Mouse (Mus musculus): ENCODE measurements at regions not wholly inside any gene's neighbourhood (a gene's known extent, or its start where the extent isn't known, plus 50 kb on each side); places are given as distances from the start of the nearest gene placed in this dataset.
A peak's percentile ranks its signal among the peaks of the same experiment; 100 is the strongest.

DNA sequence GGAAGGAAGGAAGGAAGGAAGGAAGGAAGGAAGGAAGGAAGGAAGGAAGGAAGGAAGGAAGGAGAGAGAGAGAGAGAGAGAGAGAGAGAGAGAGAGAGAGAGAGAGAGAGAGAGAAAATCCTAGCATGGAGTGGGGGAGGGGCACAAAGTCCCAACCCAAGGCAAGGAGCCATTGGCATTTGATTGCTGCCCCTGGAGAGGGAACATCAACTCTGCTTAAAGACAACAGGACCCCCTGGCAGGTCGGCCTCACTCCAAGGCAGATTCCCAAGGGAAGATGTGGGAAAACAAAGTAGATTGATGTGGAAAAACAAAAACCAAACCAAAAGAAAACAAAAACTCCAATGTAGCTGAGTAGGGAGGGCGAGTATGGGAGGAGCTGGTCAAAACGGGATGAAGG, 49.9 kb upstream of the Fzd10 start:
- WGBS = 32% methylated on average over 3 of the region's 3 CpGs
- H3K36me3 ChIP-seq = no peaks in the 10 kb centered on the region
- no peak overlapping the region for H3K27ac ChIP-seq (replicated peaks)
- peaks cover 20% of the 10 kb centered on the region for H3K4me1 ChIP-seq
- H3K9ac ChIP-seq (replicated peaks) = no peak overlapping the region
- no peak overlapping the region for H3K4me3 ChIP-seq (replicated peaks)
- no peak overlapping the region for H3K4me2 ChIP-seq
- no peak for ATAC-seq (ENCODE audit: low FRiP score)
- H3K9me3 ChIP-seq (replicated peaks) = no peaks in the 10 kb centered on the region
- 0 out of 2 replicates have a peak, but pooled peaks cover 4% of the 10 kb centered on the region for H3K27me3 ChIP-seq (replicated peaks)

DNA sequence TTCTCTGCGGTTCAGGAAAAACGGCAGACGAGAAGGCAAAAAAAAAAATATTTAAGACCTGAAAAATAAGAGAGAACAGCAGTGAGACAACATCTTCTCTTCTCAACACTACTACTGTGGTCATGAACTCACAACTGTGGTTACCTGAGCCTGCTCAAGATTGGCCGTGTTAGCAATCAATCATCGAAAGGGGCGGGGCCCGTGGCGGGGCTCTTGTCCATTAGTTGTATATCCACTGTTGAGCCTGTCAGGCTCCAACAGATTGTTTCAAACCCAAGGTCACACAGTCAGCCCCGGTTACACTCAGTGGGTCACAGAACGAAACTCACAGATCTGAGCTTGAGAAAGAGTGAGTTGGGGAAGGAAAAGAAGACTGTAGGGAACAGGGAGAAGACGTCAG, 50.8 kb upstream of the Fzd10 start:
- 0 out of 2 replicates have a peak, but pooled peaks cover 4% of the 10 kb centered on the region for H3K27me3 ChIP-seq (replicated peaks)
- peaks cover 20% of the 10 kb centered on the region for H3K4me1 ChIP-seq
- no peak overlapping the region for H3K4me3 ChIP-seq (replicated peaks)
- no peaks in the 10 kb centered on the region for H3K9me3 ChIP-seq (replicated peaks)
- no peak overlapping the region for H3K27ac ChIP-seq (replicated peaks)
- WGBS = 87% methylated on average over 11 of the region's 11 CpGs
- ATAC-seq (ENCODE audit: low FRiP score) = no peak
- H3K4me2 ChIP-seq = no peak overlapping the region
- H3K9ac ChIP-seq (replicated peaks) = no peak overlapping the region
- no peaks in the 10 kb centered on the region for H3K36me3 ChIP-seq

DNA sequence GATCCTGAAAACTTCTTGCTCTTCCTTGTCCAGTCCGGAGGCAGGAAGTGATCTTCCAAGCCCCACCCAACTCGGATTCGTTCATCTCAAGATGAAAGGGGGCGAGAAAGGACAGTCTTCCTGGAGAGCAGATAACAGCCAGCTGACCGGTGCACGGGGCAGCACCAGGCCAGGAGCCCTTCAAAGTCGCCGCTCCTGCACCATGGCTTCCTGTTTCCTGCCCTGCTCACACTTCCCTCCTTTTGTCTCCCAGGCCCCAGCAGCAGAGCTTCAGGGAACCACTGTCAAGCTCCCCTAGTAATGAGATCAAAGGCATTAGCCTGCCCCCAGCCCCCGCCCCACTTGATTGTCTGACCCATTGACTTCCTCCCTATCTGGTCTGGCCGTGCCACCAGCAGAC, 58.6 kb upstream of the Fzd10 start:
- peaks cover 9% of the 10 kb centered on the region; the same call in 1 of the 2 replicates for H3K4me1 ChIP-seq
- no peak overlapping the region for H3K4me3 ChIP-seq (replicated peaks)
- no peaks in the 10 kb centered on the region for H3K9me3 ChIP-seq (replicated peaks)
- peak overlapping the region; percentile 29 for H3K4me2 ChIP-seq
- 21% methylated on average over 10 of the region's 10 CpGs for WGBS
- no peak overlapping the region for H3K9ac ChIP-seq (replicated peaks)
- no peak overlapping the region for H3K27ac ChIP-seq (replicated peaks)
- H3K36me3 ChIP-seq = no peaks in the 10 kb centered on the region
- no peak for ATAC-seq (ENCODE audit: low FRiP score)
- H3K27me3 ChIP-seq (replicated peaks) = no peaks in the 10 kb centered on the region

DNA sequence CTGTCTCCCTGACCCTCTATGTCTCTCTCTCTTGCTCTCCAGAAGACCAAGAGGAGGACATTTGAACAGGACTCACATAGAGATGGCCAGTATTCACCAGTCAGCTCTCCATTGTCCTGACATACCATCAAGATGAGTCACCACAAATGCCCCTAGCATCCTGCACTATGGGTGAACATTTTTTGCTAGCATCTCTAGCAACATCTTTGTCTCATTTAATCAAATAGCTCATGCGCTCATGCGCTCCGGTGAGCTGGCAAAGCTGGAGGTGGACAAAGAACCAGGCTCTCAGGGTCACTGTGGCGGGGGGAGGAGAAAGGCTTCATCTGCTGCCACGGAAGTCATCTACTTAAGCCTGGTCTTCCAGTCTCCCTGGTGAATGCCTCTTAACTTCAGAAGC, 62.0 kb upstream of the Fzd10 start:
- Histone ChIP-seq H3K9ac (replicated peaks) (no peak overlapping the region), H3K4me1 (peaks cover 21% of the 10 kb centered on the region), H3K27ac (replicated peaks) (no peak overlapping the region), H3K4me3 (replicated peaks) (no peak overlapping the region), H3K27me3 (replicated peaks) (no peaks in the 10 kb centered on the region), H3K36me3 (no peaks in the 10 kb centered on the region), H3K4me2 (no peak overlapping the region), H3K9me3 (replicated peaks) (no peaks in the 10 kb centered on the region)
- ATAC-seq (ENCODE audit: low FRiP score) = no peak
- WGBS = 58% methylated on average over 5 of the region's 5 CpGs

DNA sequence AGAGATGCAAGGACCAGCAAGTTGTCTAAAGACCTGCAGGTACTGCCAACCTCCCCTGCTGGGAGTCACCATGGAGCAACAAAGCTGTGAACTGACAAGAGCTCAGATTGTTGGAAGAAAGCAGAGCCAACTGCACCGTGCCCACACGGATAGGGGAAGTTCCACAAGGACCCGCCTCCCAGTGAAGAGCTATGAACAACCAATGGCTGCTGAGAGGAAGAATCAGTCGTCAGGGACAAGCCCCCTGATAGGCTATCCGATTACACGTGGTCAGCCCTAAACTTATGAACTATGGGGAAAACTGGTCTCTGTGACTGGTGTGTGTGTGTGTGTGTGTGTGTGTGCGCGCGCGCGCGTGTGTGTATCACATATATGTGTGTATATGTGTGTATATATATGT, 63.4 kb upstream of the Fzd10 start:
- Histone ChIP-seq H3K9me3 (replicated peaks) (no peaks in the 10 kb centered on the region), H3K4me1 (peaks cover 20% of the 10 kb centered on the region), H3K9ac (replicated peaks) (no peak overlapping the region), H3K4me2 (peak overlapping the region; percentile 50), H3K27me3 (replicated peaks) (no peaks in the 10 kb centered on the region), H3K36me3 (no peaks in the 10 kb centered on the region), H3K4me3 (replicated peaks) (peak overlapping the region; percentile 21), H3K27ac (replicated peaks) (peak overlapping the region; percentile 33; the same call in 1 of the 2 replicates)
- WGBS = 67% methylated on average over 12 of the region's 12 CpGs
- peak; percentile 47; the same call in 1 of the 2 replicates for ATAC-seq (ENCODE audit: low FRiP score)

DNA sequence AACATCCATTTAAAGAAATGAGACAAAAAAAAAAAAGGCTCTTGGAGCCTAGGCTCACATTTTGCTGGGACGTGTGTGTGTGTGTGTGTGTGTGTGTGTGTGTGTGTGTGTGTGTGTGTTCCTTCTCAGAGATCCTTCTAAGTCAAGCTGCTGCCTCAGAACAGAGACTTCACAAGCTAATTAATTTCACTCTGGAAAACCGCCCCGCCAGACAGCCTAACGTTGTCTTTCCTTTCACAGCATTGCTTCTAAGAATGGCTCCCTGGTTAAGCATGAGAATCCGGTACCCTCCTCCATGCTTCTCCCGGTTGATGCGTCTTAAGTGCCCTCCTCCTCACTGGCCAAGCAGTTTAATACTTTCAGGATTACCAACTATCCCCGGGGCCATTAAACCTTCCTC, 64.3 kb upstream of the Fzd10 start:
- H3K4me2 ChIP-seq = peak overlapping the region; percentile 50
- no peaks in the 10 kb centered on the region for H3K9me3 ChIP-seq (replicated peaks)
- 13% methylated on average over 8 of the region's 8 CpGs for WGBS
- peak overlapping the region; percentile 21; the same call in 1 of the 2 replicates for H3K4me3 ChIP-seq (replicated peaks)
- H3K4me1 ChIP-seq = peaks cover 14% of the 10 kb centered on the region
- no peak overlapping the region for H3K9ac ChIP-seq (replicated peaks)
- ATAC-seq (ENCODE audit: low FRiP score) = no peak
- H3K27ac ChIP-seq (replicated peaks) = peak overlapping the region; percentile 33; the same call in 1 of the 2 replicates
- no peaks in the 10 kb centered on the region for H3K27me3 ChIP-seq (replicated peaks)
- H3K36me3 ChIP-seq = no peaks in the 10 kb centered on the region

DNA sequence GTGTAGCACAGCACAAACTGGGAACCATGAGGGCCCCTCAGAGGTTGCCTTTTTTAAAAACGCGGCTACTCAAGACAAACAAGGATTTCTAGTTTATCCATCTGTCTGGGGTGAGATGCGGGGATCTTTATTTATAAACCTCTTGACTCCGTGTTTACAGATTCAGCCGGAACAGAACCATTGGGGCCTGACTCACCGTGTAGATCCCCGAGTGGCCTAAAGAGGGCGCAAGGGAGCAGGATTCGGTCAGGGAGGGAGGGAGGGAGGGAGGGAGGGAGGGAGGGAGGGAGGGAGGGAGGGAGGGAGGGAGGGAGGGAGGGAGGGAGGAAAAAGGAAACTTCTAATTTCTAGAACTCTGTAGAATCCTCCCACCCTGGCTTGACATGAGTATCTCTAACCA, 73.4 kb upstream of the Fzd10 start:
- Histone ChIP-seq H3K9ac (replicated peaks) (no peak overlapping the region), H3K27me3 (replicated peaks) (no peaks in the 10 kb centered on the region), H3K9me3 (replicated peaks) (no peaks in the 10 kb centered on the region), H3K4me2 (no peak overlapping the region), H3K36me3 (no peaks in the 10 kb centered on the region), H3K4me1 (peaks cover 11% of the 10 kb centered on the region), H3K4me3 (replicated peaks) (no peak overlapping the region), H3K27ac (replicated peaks) (no peak overlapping the region)
- no peak for ATAC-seq (ENCODE audit: low FRiP score)
- WGBS = 41% methylated on average over 9 of the region's 9 CpGs

DNA sequence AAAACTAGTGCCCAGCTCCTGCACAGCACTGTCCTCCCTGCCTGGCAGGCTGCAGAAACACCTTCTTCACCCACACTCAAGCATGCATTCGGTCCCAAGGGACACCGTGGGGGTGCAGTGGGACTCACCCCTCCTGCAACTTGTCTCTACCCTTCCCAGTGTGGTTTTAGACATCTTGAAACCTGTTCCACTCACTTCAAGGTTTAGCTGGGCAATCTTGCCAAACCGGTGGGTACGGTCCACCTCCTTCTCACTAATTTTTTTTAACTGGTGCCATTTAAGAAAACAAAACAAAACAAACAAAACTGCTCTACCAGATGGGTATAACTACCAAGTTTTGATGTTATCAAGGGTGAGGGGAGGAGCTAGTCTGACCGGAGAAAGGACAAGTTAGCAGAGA, 74.2 kb upstream of the Fzd10 start:
- H3K27ac ChIP-seq (replicated peaks) = no peak overlapping the region
- ATAC-seq (ENCODE audit: low FRiP score) = no peak
- H3K4me3 ChIP-seq (replicated peaks) = no peak overlapping the region
- no peaks in the 10 kb centered on the region for H3K36me3 ChIP-seq
- no peaks in the 10 kb centered on the region; the same call in 1 of the 2 replicates for H3K27me3 ChIP-seq (replicated peaks)
- no peak overlapping the region for H3K4me2 ChIP-seq
- peaks cover 11% of the 10 kb centered on the region for H3K4me1 ChIP-seq
- no peaks in the 10 kb centered on the region for H3K9me3 ChIP-seq (replicated peaks)
- 80% methylated on average over 5 of the region's 5 CpGs for WGBS
- H3K9ac ChIP-seq (replicated peaks) = no peak overlapping the region

DNA sequence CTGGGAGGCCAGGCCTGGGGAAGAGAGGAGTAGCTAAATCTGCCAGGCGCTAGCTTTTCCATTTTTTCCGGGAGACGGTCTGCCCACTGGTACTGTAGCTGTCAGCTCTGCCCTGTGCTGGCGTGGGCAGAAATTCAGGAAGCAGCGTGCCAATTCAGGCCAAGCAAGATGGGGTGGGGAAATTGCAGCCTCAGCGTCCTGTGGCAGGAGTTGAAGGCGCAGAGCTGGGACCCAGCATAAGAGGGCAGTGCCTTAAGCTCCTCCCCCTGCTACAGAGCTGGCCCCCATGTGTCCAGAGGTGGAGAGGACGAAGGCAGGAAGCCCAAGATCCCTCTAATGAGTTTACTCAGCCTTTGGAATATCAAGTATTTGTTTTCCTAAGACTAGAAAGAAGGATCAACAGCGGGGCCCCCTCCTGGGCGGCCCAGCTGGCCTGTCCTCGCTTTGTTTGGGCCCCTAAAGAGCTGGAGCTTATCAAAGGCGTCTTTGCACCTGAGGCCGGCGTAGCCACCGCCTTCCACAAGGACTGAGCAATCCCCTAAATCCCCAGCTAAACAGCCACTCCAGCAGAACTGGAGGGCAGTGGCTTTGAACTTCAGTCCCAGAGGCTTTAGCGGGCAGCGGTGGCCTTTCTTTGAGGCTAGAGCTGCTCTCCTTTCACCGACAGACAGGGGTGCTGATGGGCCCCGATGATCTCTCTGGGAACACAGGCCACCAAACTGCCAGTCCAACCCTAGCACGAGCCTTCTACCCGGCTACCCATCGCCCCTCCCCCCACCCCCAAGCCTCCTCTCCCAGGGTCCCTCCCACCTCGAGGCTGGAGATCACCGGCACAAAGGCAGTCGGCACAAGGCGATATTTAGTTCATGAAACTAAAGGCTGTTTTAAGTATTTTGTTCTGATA, 76.0 kb upstream of the Fzd10 start:
- Histone ChIP-seq H3K9me3 (replicated peaks) (no peaks in the 10 kb centered on the region), H3K27me3 (replicated peaks) (no peaks in the 10 kb centered on the region; the same call in 1 of the 2 replicates), H3K4me1 (peaks cover 11% of the 10 kb centered on the region), H3K9ac (replicated peaks) (no peak overlapping the region), H3K27ac (replicated peaks) (no peak overlapping the region), H3K36me3 (no peaks in the 10 kb centered on the region), H3K4me2 (no peak overlapping the region), H3K4me3 (replicated peaks) (no peak overlapping the region)
- WGBS = 8% methylated on average over 26 of the region's 26 CpGs
- ATAC-seq (ENCODE audit: low FRiP score) = peak; percentile 35; the same call in 1 of the 2 replicates

DNA sequence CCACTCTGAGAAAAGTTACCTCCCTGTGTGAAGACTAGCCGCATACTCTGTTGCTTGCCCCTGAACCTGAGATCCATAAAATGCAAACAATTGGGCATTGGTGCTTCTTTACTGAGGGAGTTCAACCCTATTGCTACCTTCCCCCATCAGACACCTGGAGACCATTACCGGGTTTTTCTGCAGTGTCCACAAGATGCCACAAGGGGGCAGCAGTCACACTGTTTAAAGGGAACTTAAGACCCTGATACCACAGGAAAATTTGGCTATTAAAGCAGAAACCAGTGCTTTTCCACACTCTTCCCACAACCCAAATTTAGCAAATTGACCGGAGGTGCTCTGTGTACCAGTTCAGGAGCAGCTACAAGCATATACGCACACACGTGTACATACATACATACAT, 78.0 kb upstream of the Fzd10 start:
- Histone ChIP-seq H3K27me3 (replicated peaks) (peaks cover 5% of the 10 kb centered on the region; the same call in 1 of the 2 replicates), H3K4me3 (replicated peaks) (no peak overlapping the region), H3K36me3 (no peaks in the 10 kb centered on the region), H3K9me3 (replicated peaks) (no peaks in the 10 kb centered on the region), H3K4me2 (no peak overlapping the region), H3K4me1 (peaks cover 11% of the 10 kb centered on the region), H3K27ac (replicated peaks) (no peak overlapping the region), H3K9ac (replicated peaks) (no peak overlapping the region)
- 38% methylated on average over 5 of the region's 5 CpGs for WGBS
- 0 out of 2 replicates have a peak, but pooled peaks have one; percentile 19 for ATAC-seq (ENCODE audit: low FRiP score)

DNA sequence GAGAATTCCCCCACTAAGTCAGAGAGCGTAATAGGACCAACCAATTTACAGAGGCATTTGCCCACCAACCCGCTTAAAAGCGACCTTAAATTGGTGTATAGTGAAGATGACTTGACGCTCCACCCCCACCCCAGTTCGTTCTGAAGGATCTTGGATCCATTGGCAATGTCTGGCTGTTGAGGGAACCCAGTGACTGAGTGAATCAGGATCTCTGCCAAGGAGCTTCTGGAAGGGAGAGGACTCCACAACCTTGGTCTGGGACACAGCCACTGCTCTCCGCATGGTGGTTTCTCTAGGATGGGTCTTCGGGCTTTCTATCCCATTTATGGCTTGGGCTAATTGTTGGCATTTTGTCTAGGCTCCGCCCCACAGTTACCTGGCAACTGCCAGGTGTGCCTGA, 83.3 kb upstream of the Fzd10 start:
- Histone ChIP-seq H3K27ac (replicated peaks) (no peak overlapping the region), H3K9ac (replicated peaks) (no peak overlapping the region), H3K4me2 (no peak overlapping the region), H3K36me3 (no peaks in the 10 kb centered on the region), H3K4me1 (no peaks in the 10 kb centered on the region), H3K27me3 (replicated peaks) (peaks cover 8% of the 10 kb centered on the region), H3K9me3 (replicated peaks) (no peaks in the 10 kb centered on the region), H3K4me3 (replicated peaks) (no peak overlapping the region)
- ATAC-seq (ENCODE audit: low FRiP score) = no peak
- WGBS = 48% methylated on average over 8 of the region's 8 CpGs

DNA sequence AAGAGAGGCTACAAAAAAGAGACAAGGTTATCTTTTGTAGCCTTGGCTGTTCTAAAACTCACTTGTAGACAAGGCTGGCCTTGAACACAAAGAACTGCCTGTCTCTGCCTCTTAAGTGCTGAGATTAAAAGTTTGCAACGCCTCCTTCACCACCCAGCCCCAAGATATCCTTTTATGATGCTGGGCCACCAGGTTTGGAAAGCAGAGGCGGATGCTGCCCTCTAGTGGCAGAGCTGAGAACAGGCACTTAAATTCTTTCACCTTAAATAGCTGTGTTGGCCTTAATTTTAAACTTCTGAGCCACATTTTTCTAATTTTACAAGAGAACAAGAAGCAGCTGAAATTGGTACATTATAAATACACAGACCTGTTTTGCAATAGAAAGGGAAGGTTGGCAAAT, 82.5 kb upstream of the Tmem132d start:
- WGBS = 4% methylated on average over 2 of the region's 2 CpGs
- no peak overlapping the region for H3K27ac ChIP-seq (replicated peaks)
- no peak overlapping the region for H3K4me3 ChIP-seq (replicated peaks)
- H3K9me3 ChIP-seq (replicated peaks) = no peaks in the 10 kb centered on the region
- H3K27me3 ChIP-seq (replicated peaks) = peaks cover 8% of the 10 kb centered on the region; the same call in 1 of the 2 replicates
- H3K9ac ChIP-seq (replicated peaks) = no peak overlapping the region
- H3K4me1 ChIP-seq = no peaks in the 10 kb centered on the region
- no peaks in the 10 kb centered on the region for H3K36me3 ChIP-seq
- no peak overlapping the region for H3K4me2 ChIP-seq
- no peak for ATAC-seq (ENCODE audit: low FRiP score)
